Mouse (Mus musculus): ENCODE measurements at regions not wholly inside any gene's neighbourhood (a gene's known extent, or its start where the extent isn't known, plus 50 kb on each side); places are given as distances from the start of the nearest gene placed in this dataset.

GRCm38 (mm10) chr10:41018888-41019287 lies 53.2 kb downstream of the Gpr6 start:
- DNase-seq (ENCODE audit: inconsistent ontology term): no peak

- no peak for DNase-seq (ENCODE audit: inconsistent ontology term)
Observed at GRCm38 (mm10) chr10:41016547-41016946, 55.5 kb downstream of the Gpr6 start.

- peak; percentile 26 for DNase-seq (ENCODE audit: inconsistent ontology term)
Observed at GRCm38 (mm10) chr10:41015654-41016053, 56.4 kb downstream of the Gpr6 start.

- DNase-seq (ENCODE audit: inconsistent ontology term): no peak
Observed at GRCm38 (mm10) chr10:41010585-41010984, 61.5 kb downstream of the Gpr6 start.

GRCm38 (mm10) chr10:41007866-41008265 lies 64.2 kb downstream of the Gpr6 start:
- no peak for DNase-seq (ENCODE audit: inconsistent ontology term)

- DNase-seq (ENCODE audit: inconsistent ontology term): no peak
Observed at GRCm38 (mm10) chr10:41006634-41007033, 65.5 kb downstream of the Gpr6 start.

GRCm38 (mm10) chr10:41005776-41006175 lies 66.3 kb downstream of the Gpr6 start:
- DNase-seq (ENCODE audit: inconsistent ontology term): no peak

- no peak for DNase-seq (ENCODE audit: inconsistent ontology term)
Observed at GRCm38 (mm10) chr10:41004753-41005152, 67.3 kb downstream of the Gpr6 start.

- DNase-seq (ENCODE audit: inconsistent ontology term): peak; percentile 87
Observed at GRCm38 (mm10) chr10:41004044-41004689, 67.9 kb downstream of the Gpr6 start.

- peak; percentile 9 for DNase-seq (ENCODE audit: inconsistent ontology term)
Observed at GRCm38 (mm10) chr10:41003197-41003596, 68.9 kb downstream of the Gpr6 start.

- DNase-seq (ENCODE audit: inconsistent ontology term): no peak
Observed at GRCm38 (mm10) chr10:41000965-41001364, 71.1 kb downstream of the Gpr6 start.

GRCm38 (mm10) chr10:40999486-40999885 lies 72.6 kb downstream of the Gpr6 start:
- DNase-seq (ENCODE audit: inconsistent ontology term): no peak

GRCm38 (mm10) chr10:40998799-40999198 lies 73.3 kb downstream of the Gpr6 start:
- DNase-seq (ENCODE audit: inconsistent ontology term): no peak

- DNase-seq (ENCODE audit: inconsistent ontology term): peak; percentile 59
Observed at GRCm38 (mm10) chr10:40998330-40998729, 73.8 kb downstream of the Gpr6 start.

GRCm38 (mm10) chr10:40997606-40998005 lies 74.5 kb downstream of the Gpr6 start:
- no peak for DNase-seq (ENCODE audit: inconsistent ontology term)

All from Muller cell, postnatal 12 days (primary cell).